Mouse (Mus musculus) liver, embryonic 16.5 days (tissue): ENCODE measurements at regions not wholly inside any gene's neighbourhood (a gene's known extent, or its start where the extent isn't known, plus 50 kb on each side); places are given as distances from the start of the nearest gene placed in this dataset.
A peak's percentile ranks its signal among the peaks of the same experiment; 100 is the strongest.

Source experiments
- ATAC-seq: fragments of 200-750 bp; cut with Nextera tagmentation; 2 replicates; pipeline ENCODE4 v1.8.0; 2017; ENCODE audit warnings: low read depth, mild to moderate bottlenecking, moderate number of reproducible peaks, moderate library complexity
- H3K27ac ChIP-seq: fragments of 300-500 bp; sonication (generic); 2 replicates; pipeline ENCODE4 v1.5.1; 2014; ENCODE audit warnings: mild to moderate bottlenecking, low read length
- H3K27me3 ChIP-seq: fragments of 300-500 bp; sonication (generic); 2 replicates; pipeline ENCODE4 v1.6.1; 2014; ENCODE audit warnings: low read depth, low read length, mixed read lengths; ENCODE audit not compliant: control insufficient read depth, insufficient read depth
- H3K36me3 ChIP-seq: fragments of 300-500 bp; sonication (generic); 2 replicates; pipeline ENCODE4 v1.6.1; 2014; ENCODE audit warnings: mild to moderate bottlenecking; ENCODE audit not compliant: control insufficient read depth, insufficient read depth
- H3K4me1 ChIP-seq: fragments of 300-500 bp; sonication (generic); 2 replicates; pipeline ENCODE4 v1.6.1; 2014; ENCODE audit warnings: low read depth, low read length, mixed read lengths; ENCODE audit not compliant: control insufficient read depth
- H3K4me2 ChIP-seq: fragments of 300-500 bp; sonication (generic); 2 replicates; pipeline ENCODE4 v1.6.1; 2014; ENCODE audit warnings: low read depth, low read length, mixed read lengths
- H3K4me3 ChIP-seq: fragments of 300-500 bp; sonication (generic); 2 replicates; pipeline ENCODE4 v1.5.1; 2014; ENCODE audit warnings: low read depth, mild to moderate bottlenecking, low read length
- H3K9ac ChIP-seq: fragments of 300-500 bp; sonication (generic); 2 replicates; pipeline ENCODE4 v1.6.1; 2014; ENCODE audit warnings: low read depth, low read length
- H3K9me3 ChIP-seq: fragments of 300-500 bp; sonication (generic); replicated peaks from 2 replicates; pipeline ENCODE4 v1.6.1; 2016; ENCODE audit warnings: low read length; ENCODE audit not compliant: control insufficient read depth
- WGBS: fragments of 180-500 bp; shearing (Covaris S2); extraction: QIAGEN DNeasy Blood & Tissue Kit; methylation state at CpG from one replicate; pipeline ENCODE4 v1.1.7; 2014; ENCODE audit not compliant: insufficient replicate concordance; 5-methylcytosine and 5-hydroxymethylcytosine counted together

DNA sequence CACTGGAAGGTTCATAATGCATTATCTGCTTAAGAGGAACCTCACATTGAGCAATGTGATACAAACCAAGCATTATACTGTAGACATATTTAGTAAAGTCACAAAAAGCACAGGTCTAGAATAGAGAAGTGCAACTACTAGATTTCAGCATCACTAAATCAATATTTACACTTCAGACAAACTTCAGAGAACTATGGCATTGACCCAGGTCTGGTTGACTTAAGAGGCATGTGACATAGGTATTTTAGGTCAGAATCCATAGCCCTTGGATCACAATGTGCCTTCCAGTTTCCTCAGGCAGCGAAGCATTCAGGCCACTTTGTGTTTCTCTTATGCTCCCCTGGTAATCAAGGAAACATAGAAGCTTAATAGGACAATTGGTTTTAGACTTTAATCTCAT is 52.6 kb upstream of the Nlgn1 start:
- Histone ChIP-seq H3K9me3 (no peaks in the 10 kb centered on the region), H3K4me2 (no peak overlapping the region), H3K27me3 (no peaks in the 10 kb centered on the region), H3K27ac (no peak overlapping the region), H3K9ac (no peak overlapping the region), H3K4me3 (no peak overlapping the region), H3K4me1 (no peaks in the 10 kb centered on the region), H3K36me3 (no peaks in the 10 kb centered on the region)
- ATAC-seq, result peak; percentile 81
- 28% methylated on average over 1 of the region's 1 CpGs for WGBS
